Mouse (Mus musculus): ENCODE results near the gene Cubn. TPM values are rescaled to one million over a fixed set of nuclear protein-coding genes. Genes with fewer than 3 reads are reported as not detected.

Cubn gene
- polyA plus RNA-seq, 1 experiment from 2014 or later, result 0.23 TPM

DNA sequence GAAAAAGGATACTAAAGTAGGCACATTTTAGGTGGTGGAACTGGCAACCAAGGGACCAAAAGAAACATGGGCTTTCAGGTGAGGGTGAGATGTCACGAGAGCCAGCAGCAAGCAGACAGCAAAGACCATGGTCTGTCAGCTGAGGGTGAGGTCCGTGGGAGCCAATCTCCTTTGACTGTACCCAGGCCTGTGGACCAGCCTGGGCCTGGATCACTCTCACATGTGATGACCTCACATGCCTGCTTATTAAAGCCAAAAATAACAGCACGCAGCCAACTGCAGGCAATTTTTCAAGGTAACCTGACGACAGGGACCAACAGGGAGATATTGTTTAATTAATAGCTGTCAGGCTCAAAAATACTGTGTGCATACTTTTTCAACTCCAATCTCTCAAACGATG lies 255.9 kb downstream of the Cubn start:
- ATAC-seq (ENCODE audit: low FRiP score), result no peak
- Histone ChIP-seq H3K36me3 (ENCODE audit: control insufficient read depth, insufficient read depth, low read length) (no peaks in the 10 kb centered on the region), H3K4me1 (replicated peaks; ENCODE audit: control insufficient read depth, insufficient read depth, low read length) (no peaks in the 10 kb centered on the region), H3K9me3 (ENCODE audit: control insufficient read depth, low read length) (no peaks in the 10 kb centered on the region), H3K4me2 (replicated peaks; ENCODE audit: low read depth, low read length) (no peak overlapping the region), H3K9ac (ENCODE audit: low read depth, low read length) (no peak overlapping the region), H3K4me3 (ENCODE audit: low read depth, low read length) (no peak overlapping the region), H3K27me3 (ENCODE audit: control insufficient read depth, insufficient read depth, low read length) (no peaks in the 10 kb centered on the region), H3K27ac (ENCODE audit: low read depth, low read length) (no peak overlapping the region)
- no peak for DNase-seq (ENCODE audit: low spot score)
- 78% methylated on average over 5 of the region's 5 CpGs for WGBS

DNA sequence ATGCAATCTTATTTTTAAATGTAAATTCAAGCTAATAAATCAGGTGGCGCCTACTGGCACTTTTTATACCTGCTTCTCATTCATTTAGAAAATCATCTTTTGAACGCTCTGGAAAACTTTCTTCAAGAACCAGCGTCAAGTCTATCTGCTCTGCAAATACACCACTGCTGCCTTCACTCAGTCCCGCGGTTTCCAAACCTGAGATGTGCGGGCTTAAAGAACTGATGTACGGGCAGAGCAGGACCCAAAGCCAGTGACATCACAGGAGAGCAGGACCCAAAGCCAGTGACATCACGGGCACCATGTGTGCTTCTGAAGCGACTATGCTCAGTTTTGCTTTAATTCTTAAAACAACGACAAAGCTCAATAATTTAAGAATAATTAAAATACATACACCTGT lies 256.8 kb downstream of the Cubn start:
- Histone ChIP-seq H3K9me3 (ENCODE audit: control insufficient read depth, low read length) (no peaks in the 10 kb centered on the region), H3K36me3 (ENCODE audit: control insufficient read depth, insufficient read depth, low read length) (no peaks in the 10 kb centered on the region), H3K9ac (ENCODE audit: low read depth, low read length) (no peak overlapping the region), H3K27me3 (ENCODE audit: control insufficient read depth, insufficient read depth, low read length) (no peaks in the 10 kb centered on the region), H3K27ac (ENCODE audit: low read depth, low read length) (no peak overlapping the region), H3K4me3 (ENCODE audit: low read depth, low read length) (no peak overlapping the region), H3K4me1 (replicated peaks; ENCODE audit: control insufficient read depth, insufficient read depth, low read length) (no peaks in the 10 kb centered on the region), H3K4me2 (replicated peaks; ENCODE audit: low read depth, low read length) (no peak overlapping the region)
- WGBS, result 88% methylated on average over 10 of the region's 10 CpGs
- ATAC-seq (ENCODE audit: low FRiP score) (no peak), DNase-seq (ENCODE audit: low spot score) (no peak)

DNA sequence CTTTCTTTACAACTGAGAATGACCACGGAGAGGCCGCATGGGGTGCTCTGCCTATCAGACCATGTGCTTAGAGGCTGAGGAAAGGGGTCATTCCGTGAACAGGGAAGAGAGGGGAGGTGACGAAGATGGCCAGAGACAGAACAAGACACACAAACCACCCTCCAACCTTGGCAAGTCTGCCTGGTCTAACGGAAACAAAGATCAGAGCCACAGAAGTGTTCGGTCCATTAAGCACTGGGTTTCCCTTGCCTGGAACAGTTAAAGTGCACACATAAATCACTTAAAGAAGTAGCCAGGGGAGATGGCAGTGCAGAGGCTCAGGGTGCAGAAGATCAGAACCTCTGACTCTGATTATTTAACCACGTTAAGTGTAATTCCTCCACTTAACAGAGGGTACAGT lies 257.7 kb downstream of the Cubn start:
- no peak overlapping the region for H3K4me2 ChIP-seq (replicated peaks; ENCODE audit: low read depth, low read length)
- no peaks in the 10 kb centered on the region for H3K9me3 ChIP-seq (ENCODE audit: control insufficient read depth, low read length)
- no peak overlapping the region for H3K27ac ChIP-seq (ENCODE audit: low read depth, low read length)
- no peaks in the 10 kb centered on the region for H3K27me3 ChIP-seq (ENCODE audit: control insufficient read depth, insufficient read depth, low read length)
- DNase-seq (ENCODE audit: low spot score), result no peak
- H3K9ac ChIP-seq (ENCODE audit: low read depth, low read length), result no peak overlapping the region
- 42% methylated on average over 7 of the region's 7 CpGs for WGBS
- H3K4me3 ChIP-seq (ENCODE audit: low read depth, low read length), result no peak overlapping the region
- no peaks in the 10 kb centered on the region for H3K4me1 ChIP-seq (replicated peaks; ENCODE audit: control insufficient read depth, insufficient read depth, low read length)
- H3K36me3 ChIP-seq (ENCODE audit: control insufficient read depth, insufficient read depth, low read length), result no peaks in the 10 kb centered on the region
- ATAC-seq (ENCODE audit: low FRiP score), result no peak; the same call in 1 of the 2 replicates

DNA sequence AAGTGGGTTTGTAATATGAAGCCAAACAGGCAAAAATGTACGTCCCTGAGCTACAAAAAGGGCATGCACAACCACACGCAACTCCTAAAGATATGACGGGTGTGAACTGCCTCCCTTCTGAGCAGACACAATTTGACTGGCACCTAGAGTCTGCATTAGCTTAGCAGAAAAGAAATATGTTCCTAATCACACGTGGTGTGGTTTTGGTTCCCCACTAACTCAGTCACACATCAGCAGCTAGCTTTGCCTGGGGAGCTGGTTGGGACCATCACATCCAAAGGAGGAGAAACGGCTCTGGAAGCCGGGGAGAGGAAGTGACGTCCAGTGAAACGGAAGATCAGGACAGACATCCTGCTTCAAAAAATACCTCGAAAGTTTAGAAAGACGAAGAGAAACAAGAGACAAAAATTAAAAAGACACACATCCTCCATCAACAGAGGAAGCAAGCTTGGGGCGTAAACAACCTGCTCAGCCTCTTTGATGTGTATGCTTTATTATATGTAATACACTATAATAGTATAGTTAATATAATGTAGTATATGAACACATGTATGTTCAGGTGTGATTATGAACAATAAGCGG lies 258.3 kb downstream of the Cubn start:
- H3K9ac ChIP-seq (ENCODE audit: low read depth, low read length), result no peak overlapping the region
- no peaks in the 10 kb centered on the region for H3K27me3 ChIP-seq (ENCODE audit: control insufficient read depth, insufficient read depth, low read length)
- no peak overlapping the region for H3K4me3 ChIP-seq (ENCODE audit: low read depth, low read length)
- DNase-seq (ENCODE audit: low spot score) (no peak), ATAC-seq (ENCODE audit: low FRiP score) (no peak)
- no peak overlapping the region for H3K4me2 ChIP-seq (replicated peaks; ENCODE audit: low read depth, low read length)
- WGBS, result 82% methylated on average over 12 of the region's 12 CpGs
- H3K36me3 ChIP-seq (ENCODE audit: control insufficient read depth, insufficient read depth, low read length), result no peaks in the 10 kb centered on the region
- no peaks in the 10 kb centered on the region for H3K4me1 ChIP-seq (replicated peaks; ENCODE audit: control insufficient read depth, insufficient read depth, low read length)
- H3K9me3 ChIP-seq (ENCODE audit: control insufficient read depth, low read length), result no peaks in the 10 kb centered on the region
- H3K27ac ChIP-seq (ENCODE audit: low read depth, low read length), result no peak overlapping the region

DNA sequence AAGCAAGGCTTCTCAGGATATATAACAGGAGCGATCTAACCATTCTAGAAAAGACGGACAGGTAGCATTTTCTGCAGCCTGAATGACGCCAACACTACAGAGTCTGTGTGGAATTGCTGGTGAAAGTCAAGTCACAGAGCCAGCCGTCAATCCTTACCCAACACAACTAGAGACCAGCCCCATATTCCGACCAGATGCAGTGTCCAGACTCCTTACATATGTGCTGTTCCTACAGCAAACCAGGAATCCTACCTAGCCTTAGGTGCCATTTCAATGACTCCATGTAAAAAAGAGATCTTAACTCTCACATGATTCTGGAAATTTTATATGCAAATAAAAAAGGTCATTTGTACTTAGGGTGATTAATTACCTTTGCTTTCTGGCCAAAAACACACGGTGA lies 259.3 kb downstream of the Cubn start:
- H3K4me1 ChIP-seq (replicated peaks; ENCODE audit: control insufficient read depth, insufficient read depth, low read length), result no peaks in the 10 kb centered on the region
- H3K9me3 ChIP-seq (ENCODE audit: control insufficient read depth, low read length), result no peaks in the 10 kb centered on the region
- DNase-seq (ENCODE audit: low spot score) (no peak), ATAC-seq (ENCODE audit: low FRiP score) (no peak)
- no peak overlapping the region for H3K4me3 ChIP-seq (ENCODE audit: low read depth, low read length)
- no peak overlapping the region for H3K9ac ChIP-seq (ENCODE audit: low read depth, low read length)
- 94% methylated on average over 6 of the region's 6 CpGs for WGBS
- H3K36me3 ChIP-seq (ENCODE audit: control insufficient read depth, insufficient read depth, low read length), result no peaks in the 10 kb centered on the region
- H3K4me2 ChIP-seq (replicated peaks; ENCODE audit: low read depth, low read length), result no peak overlapping the region
- H3K27me3 ChIP-seq (ENCODE audit: control insufficient read depth, insufficient read depth, low read length), result no peaks in the 10 kb centered on the region
- H3K27ac ChIP-seq (ENCODE audit: low read depth, low read length), result no peak overlapping the region

DNA sequence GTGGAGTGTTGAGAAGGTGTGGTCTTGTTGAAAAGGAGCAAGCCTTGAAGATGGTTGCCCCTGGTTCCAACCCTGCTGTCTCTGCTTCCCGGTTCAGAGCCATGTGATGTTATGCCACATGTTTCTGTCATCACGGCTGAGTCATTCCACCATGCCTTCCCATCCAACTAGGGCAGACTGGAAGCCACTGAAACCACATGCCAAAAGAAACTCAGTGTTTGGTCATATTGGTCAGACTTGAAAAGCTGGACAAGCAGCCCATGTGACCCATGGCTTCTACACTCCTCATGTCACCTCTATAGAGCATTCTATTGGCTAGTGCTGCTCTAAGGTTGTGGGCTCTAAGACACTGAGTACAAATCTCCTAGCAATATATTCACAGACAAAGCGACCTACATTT lies 261.9 kb downstream of the Cubn start:
- no peaks in the 10 kb centered on the region for H3K36me3 ChIP-seq (ENCODE audit: control insufficient read depth, insufficient read depth, low read length)
- H3K9me3 ChIP-seq (ENCODE audit: control insufficient read depth, low read length), result no peaks in the 10 kb centered on the region
- H3K27ac ChIP-seq (ENCODE audit: low read depth, low read length), result no peak overlapping the region
- no peaks in the 10 kb centered on the region for H3K4me1 ChIP-seq (replicated peaks; ENCODE audit: control insufficient read depth, insufficient read depth, low read length)
- H3K4me3 ChIP-seq (ENCODE audit: low read depth, low read length), result no peak overlapping the region
- no peak overlapping the region for H3K4me2 ChIP-seq (replicated peaks; ENCODE audit: low read depth, low read length)
- no peak for DNase-seq (ENCODE audit: low spot score)
- no peaks in the 10 kb centered on the region for H3K27me3 ChIP-seq (ENCODE audit: control insufficient read depth, insufficient read depth, low read length)
- no peak for ATAC-seq (ENCODE audit: low FRiP score)
- no peak overlapping the region for H3K9ac ChIP-seq (ENCODE audit: low read depth, low read length)
- WGBS, result 86% methylated on average over 3 of the region's 3 CpGs

Other genes starting within 250 kb of the Cubn start
- gene Rsu1, start 220.4 kb downstream of the Cubn start, polyA plus RNA-seq (2014; fragmentation: Nextera tagmentation; extraction: Ambion mirVana), result 81.1 and 84.5 TPM in 2 replicates
- 8.7 and 9.8 TPM in 2 replicates for gene Trdmt1, start 52.9 kb upstream of the Cubn start, polyA plus RNA-seq (2014; fragmentation: Nextera tagmentation; extraction: Ambion mirVana)
- 1,373 and 1,430 TPM in 2 replicates for gene Vim, start 82.1 kb upstream of the Cubn start, polyA plus RNA-seq (2014; fragmentation: Nextera tagmentation; extraction: Ambion mirVana)

All from hindbrain, embryonic 11.5 days (tissue).